Mouse (Mus musculus) T-helper 1 cell (primary cell): ENCODE data around the gene Igfn1.

Experiments used
- in situ Hi-C: fragments of 300-600 bp; cut with MboI, MseI; formaldehyde crosslinking; loops from one replicate; pipeline ENCODE4 v1.15.1; 2025; ENCODE audit warnings: high pct_unique_total_duplicates

Gene Igfn1

DNA sequence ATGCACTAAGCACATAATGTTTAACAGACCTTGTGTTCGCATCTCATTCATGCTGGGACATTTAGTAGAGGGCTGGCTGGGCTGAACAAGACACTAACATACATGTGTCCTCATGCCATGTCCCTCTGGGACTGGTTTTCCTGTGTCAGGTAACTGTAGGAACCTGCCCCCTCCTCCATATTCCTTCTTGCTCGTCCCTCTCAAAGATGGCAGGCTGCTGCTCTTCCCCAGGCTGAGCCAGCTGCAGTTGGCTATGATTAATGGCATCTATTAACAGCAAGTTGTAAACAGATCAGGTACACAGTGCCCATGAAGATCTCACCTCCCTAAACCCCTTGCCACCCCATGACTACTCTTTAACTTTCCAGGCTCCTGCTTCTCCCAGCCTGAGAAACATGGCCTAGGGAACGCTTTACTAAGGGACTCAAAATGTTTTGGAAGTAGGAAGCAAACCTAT is at the start of gene Igfn1:
TSS of gene Igfn1 (minus strand) at position 51 of the 457 bp plus-strand sequence.
- in situ Hi-C loops: no loop called here

DNA sequence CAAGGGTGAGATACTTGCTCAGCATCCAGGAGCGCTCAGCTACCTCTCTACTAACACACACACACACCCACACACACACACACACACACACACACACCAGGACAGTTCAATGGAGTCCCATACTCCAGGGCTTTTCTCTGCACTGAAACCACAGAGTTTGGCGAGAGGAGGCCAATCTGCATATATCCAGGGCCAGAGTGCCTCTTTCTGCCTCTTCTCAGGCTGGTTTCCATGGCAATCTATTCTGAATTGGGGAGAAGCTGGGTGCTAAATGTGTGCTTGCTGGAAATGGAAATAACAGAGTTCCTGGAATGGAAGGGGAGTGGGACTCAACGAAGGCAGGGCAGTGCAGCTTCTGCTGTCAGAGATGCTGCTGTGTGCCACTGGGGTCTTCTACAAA is 49.6 kb upstream of the Igfn1 start:
- in situ Hi-C loops: no loop called here

DNA sequence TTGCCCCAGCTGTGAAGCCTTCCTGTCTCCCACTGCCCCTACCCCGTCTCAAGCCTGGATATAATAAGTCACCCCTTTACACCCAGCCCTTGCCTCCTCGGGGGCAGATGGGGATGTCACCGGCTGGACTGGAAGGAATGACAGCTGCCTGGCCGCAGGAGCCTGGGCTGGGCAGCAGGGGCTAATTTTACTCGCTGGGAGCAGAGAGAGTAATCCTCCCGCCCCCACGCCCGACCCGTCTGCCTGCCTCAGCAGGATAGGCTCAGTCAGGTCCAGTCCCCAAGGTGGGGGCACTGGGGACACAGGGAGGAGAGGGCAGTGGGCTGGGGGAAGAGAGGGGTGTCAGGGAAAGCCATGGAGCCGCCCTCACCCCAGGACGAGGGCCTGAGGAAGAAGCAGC is 46.4 kb upstream of the Igfn1 start, which contains the start of gene Cacna1s:
TSS of gene Cacna1s (plus strand) at position 204 of the 400 bp plus-strand sequence.
- in situ Hi-C loops: no loop called here

DNA sequence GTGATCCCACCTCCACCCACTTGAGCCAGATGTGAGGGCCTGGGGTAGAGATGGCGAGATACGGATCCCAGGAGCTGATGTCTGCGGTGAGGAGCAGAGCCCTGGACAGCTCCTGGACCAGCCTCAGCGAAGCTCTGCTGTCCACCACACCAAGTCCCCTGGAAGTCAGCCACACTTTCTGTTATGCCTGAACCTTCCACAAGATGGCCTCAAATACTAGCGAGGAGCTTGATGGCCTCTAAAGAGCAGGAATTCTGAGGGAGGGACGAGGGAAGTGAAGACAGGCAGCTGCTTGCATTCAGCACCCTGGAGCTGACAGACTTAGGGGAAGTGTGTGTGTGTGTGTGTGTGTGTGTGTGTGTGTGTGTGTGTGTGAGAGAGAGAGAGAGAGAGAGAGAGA is 45.3 kb upstream of the Igfn1 start:
- in situ Hi-C loops: no loop called here

DNA sequence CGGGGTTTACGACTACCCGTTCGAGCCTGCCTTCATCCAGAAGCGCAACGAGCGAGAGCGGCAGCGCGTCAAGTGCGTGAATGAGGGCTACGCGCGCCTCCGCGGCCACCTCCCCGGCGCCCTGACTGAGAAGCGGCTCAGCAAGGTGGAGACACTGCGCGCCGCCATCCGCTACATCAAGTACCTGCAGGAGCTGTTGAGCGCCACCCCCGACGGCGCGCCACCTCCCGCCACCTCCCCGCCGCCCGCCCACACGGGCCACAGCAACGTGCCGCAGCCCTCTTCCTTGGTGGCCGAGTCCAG is 44.8 kb upstream of the Igfn1 start:
- in situ Hi-C loops: no loop called here

DNA sequence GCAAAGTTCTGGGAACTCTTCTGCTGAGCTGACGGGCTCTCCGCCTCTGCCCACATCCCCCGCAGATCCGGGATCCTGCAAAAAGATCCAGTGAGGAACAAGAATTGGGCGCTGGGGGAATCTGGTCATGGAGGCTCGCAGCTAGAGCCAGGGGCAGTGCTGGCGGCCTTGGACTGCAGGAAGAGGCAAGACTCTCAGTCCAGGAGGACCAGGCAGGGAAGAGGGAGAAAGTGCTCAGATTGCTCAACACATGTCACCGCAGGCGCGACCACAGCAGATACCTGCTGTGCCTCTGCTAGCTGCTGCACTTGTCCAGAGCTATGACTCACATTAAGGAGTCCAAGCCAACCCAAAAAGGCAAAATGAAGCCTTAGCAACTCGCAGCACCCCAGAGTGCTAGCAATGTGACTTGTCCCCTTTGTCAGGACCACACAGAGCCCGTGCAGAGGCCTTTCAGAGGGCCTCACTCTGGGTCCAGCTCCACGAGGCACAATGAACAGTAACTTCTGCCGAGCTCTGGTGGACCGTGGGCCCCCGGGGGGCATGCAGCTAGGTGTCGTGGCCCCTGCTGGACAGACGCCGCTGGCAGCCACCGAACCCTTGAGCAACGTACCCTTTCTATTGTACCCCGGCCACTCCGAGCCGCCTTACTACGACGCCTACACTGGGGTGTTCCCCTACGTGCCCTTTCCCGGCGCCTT is 44.3 kb upstream of the Igfn1 start, which contains the start of gene Ascl5:
TSS of gene Ascl5 (plus strand) at position 493 of the 701 bp plus-strand sequence.
- in situ Hi-C loops: no loop called here

DNA sequence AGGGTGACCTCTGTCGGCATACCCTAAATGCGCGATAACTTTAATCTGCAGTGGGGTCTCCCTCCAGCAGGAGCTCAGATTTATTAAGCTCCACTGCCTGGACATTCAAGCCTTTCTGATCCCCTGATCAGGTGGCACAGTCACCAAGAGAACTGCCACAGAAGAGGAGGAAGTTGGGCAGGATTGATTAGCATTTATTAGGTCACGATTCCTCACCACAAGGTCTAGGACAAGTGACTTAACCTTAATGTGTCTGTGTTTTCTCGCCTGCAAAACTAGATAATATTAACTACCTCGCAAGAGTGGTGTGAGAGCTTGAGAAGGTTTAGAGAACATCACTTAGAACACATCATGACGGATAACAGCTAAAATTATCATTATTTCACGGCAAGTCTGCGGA is 41.8 kb upstream of the Igfn1 start:
- in situ Hi-C loops: no loop called here

DNA sequence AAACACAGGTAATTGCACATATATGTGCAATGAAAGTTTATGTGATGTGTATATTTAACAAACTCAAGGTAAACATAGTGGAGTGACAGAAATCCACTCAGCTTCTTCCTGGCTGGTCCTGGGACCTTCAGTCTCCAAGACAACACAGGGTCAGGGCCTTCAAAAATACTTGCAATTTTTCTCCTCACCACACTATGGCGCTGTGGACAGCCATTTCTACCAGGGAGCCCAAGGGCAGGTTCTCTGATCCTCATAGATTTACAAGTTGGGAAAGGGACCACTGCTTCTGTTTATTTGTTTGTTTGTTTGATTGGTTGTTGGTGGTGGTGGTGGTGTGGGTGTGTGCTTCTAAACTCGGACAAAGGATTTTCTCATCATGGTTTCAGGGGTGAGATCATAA is 41.3 kb upstream of the Igfn1 start:
- in situ Hi-C loops: no loop called here

DNA sequence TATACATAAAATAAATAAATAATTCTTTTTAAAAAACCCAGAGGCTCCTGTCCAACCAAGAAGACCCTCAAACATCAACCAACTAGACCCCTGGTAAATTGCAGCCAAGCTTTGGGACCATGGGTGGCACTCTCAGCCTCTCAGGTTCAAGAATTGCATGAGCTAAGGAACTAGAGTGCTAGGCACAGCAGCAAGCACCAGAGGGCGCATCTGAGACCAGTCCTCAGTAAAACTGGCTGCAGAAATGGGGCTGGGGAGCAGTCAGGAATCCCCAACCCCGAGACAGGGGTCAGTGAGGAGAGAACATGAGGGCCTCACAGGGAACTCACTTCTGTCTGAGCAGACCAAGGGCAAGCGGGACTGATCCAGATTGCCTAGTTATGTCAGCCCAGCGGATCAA is 39.6 kb upstream of the Igfn1 start:
- in situ Hi-C loops: no loop called here

DNA sequence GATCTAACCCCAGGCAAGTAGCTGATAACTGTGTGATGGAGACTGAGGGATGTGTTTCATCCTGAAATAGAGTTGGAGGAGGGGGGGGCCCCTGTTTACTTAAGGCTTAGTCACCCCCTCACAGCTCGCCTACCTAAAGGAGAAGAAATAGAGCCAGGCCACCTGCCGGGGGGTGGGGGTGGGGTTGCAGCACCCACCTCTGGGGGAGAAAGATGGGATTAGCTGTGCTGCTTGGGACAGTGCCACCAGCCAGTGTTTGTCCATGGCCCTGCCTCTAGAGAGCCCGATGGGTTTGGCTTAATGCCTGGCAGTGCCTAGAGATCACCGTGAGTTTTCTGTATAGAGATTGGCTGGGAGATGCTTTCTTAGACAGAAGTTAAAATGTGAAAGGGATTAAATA is 34.7 kb upstream of the Igfn1 start:
- in situ Hi-C loops: no loop called here

DNA sequence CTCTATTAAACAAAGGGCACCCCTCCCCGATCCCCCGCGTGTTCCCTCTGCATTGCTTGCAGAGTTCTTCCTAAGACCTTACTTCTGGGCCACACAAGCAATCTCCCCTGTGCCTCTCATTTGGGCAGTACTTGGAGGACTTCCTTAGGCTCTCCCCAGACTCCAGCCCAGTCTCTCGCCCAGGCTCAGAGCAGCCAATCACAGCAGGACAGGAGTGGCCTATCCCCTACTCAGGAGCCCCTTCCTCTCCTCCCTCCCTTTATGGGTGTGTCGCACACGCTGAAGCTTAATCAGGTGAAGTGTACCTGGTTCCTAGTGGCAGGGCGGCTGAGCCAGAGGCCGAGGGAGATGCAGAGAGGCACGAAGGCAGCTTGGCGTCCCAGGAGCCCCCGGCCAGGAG is 34.3 kb upstream of the Igfn1 start:
- in situ Hi-C loops: no loop called here

DNA sequence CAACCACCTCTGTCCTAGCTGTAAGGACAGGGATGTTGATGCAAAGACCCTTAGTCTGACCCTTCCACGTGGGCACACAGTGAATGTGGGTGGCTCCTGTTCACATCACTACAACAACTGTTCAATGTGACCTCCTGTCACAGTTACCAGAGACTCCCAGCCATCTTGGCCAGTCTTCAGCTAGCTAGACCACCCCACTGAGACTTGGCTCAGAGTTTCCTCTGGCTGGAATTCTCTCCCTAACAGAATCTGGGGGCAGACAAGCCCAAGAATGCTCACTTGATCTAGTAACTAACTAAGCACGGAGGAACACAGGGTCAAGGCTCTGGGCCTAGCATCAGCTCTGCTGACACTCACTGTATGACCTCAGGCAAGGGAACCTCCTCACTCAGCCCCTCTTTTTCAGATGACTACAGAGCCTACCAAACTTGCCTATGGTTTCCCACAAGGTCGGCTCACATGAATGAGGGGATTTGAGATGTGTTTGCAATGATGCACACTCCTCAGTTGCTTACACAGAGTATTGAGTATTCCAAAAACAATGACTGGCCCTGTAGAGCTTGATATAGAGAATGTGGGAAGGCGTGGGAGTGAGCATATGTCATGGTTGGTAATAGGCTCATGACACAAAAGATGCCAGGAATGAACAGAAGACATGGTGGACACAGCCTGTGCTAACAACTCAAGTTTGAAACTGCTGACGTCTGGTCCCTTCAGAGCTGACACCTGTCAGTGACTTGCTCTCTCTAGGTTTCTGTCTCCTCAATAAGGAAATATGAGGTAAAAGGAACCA is 32.8 kb upstream of the Igfn1 start:
- in situ Hi-C loops: no loop called here

DNA sequence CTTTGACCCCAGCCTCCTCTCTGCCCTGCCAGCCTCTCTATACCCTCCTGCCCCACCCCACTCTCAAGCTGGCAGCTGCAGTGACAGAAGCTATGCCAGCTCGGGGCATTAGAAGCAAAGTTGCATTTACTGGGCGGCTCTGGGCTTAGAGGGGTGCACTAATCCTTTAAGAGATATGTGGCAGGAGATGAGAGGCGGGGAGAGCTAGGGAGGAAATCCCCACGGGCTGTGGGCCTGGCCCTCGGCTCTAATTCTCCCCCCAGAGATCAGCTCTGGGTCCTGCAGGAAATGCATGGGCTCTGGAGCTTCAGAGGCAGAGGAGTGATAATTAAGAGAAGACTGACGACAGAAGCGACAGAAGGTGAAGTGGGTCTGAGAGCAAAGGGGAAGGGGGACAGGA is 26.8 kb upstream of the Igfn1 start:
- in situ Hi-C loops: no loop called here

DNA sequence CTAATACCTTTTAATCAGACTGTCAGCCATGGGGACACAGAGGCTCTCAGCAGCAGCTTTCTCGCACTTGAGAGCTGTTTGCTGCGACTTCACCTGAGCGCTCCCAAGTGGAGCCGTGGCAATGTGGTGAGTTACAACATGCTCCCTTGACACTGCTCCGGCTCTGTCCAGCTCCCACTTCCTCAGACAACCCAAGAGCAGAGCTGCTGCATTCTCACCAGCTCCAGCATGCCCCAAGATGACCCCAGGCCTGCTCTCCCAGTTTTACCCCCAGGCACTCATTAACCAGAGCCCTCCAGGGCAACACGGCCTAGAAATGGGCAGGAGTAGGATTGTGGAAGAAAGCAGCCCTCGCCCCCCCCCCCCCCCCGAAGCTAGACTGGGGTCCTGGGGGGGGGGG is 25.6 kb upstream of the Igfn1 start:
- in situ Hi-C loops: no loop called here

DNA sequence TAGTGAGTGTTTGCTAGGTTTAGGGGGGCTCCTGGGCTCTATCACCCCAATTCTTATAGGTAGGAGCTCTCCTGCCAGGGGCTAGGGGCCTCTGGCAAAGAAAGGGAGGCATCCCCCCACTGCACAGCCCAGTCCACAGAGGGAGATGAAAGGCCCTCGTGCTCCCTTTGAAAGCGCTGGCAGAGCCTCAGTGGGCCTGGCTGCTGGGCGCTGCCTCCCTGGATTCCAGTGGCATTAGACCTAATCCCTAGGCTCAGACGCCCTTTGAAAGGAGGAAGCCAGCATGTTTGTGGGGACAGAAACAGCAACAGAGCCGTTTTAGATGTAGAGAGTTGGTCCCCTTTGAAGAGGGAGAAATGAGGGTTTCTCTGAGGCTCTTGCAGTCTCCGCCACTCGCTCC is 24.1 kb upstream of the Igfn1 start:
- in situ Hi-C loops: no loop called here

DNA sequence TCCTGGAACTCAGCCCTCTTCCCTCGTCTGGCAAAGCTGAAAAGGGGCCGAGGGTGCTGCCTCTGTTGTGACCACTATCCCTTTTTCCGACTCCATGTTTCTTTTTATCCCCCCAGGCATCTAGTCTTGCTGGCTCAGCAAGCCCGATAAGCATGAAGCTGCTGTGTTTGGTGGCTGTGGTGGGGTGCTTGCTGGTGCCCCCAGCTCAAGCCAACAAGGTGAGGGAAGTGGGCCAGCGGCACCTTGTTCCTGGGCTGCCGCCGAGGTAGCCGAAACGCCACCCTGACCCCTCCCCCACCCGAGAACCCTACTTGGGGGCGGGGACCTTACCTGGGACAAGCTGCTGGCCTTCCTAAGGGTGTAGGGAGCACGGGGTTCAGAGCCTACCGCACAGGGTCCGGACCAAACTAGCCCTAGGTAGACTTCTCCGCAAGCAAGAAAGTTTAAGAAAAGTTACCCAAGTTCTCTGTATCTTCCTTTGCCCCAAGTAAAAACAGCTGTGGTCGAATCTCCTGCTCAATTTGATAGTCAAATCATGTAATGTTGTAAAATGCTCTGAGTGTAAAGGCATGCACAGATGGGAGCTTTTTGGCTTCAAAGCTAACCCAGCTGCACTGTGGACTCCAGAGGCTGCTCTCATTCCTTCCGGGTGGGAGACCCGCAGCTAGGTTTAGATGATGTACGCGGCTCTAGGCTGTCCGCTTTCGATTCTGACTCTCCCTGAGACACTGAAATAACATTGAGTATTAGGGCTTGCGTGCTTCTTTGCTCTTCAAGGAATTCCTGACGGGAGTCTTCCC is 12.4 kb upstream of the Igfn1 start:
- in situ Hi-C loops: no loop called here

DNA sequence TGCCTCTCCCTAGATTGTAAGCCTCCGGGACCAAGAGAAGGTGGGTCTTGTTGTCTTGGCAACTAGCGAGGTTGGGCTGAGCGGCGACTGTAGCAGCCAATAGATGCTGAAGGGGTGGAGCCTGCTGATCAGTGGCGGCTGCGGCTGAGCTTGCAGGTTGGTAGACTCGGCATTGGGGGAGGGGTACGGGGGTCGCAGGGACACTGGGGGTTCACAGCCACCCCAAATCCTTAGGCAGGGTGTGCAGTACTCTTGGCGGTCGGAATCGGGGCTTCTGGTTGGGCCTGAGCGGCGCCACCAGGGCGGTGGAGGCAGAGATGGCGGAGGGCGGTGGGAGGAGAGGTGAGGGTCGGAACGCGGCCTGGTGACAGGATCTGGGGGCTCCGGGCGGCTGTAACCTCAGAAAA is 11.8 kb upstream of the Igfn1 start:
- in situ Hi-C loops: no loop called here

DNA sequence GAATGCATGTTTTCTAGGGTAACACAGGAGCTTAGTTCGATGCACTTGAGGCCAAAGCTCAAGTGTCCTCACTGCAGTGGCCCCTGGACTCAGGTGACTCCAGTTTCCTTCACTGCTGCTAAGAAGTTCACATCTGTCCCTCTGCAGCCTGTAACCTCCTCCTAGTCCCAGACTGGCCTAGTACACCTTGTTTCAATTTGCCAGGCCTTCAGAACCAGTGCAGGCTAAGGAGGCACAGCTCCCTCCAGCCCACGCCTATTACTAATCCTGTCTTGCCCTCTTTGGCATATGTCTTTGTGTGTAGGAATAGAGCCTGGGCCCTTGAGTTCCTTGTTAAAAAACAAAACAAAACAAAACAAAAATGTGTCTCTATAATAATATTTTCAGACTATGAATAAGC is 11.2 kb upstream of the Igfn1 start:
- in situ Hi-C loops: no loop called here

DNA sequence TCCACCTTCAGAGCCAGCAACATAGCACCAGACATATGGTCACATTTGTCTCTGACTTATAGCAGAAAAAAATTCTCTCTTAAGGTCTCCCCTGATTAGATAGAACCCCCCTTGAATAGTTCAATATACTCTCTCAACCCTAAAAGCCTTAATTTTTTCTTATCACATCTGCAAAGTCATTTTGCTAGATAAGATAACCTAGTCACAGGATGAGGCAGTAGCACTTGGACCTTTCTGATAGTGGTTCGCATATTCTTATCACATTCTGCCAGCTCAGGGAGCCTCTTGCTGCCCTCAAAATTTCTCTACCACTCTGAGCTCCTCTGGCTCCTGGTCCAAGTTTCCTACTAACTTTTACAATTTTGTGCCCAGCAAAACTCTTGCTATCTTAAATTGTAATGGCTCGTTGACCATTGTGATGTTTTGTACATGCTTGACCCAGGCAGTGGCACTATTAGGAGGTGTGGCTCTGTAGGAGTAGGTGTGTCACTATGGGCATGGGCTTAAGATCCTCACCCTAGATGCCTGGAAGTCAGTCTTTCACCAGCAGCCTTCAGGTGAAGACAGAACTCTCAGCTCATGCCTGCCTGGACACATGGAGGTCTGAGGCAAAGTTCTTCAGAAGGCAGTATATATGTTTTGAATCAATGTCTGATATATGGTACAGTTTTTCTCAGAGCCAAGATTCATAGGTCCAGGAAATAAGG is 8.8 kb upstream of the Igfn1 start:
- in situ Hi-C loops: no loop called here

DNA sequence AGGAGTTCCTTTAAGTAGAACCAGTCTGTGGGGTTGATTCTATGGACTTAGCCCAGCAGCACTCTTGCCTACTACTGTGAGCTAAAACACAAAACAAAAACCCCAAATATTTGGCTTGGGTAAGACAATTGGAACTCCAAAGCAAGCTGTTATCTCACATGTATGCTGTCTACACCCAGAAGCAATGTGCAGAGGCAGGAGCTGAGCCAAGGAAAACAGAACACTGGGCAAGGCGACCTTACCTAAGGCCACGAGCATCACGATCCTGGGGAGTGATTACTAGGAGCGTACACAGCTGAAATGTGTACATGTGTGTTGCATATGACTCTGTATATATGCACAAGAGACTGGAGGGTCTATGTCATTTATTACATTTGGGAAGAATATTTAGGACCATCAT is 7.4 kb upstream of the Igfn1 start:
- in situ Hi-C loops: no loop called here

DNA sequence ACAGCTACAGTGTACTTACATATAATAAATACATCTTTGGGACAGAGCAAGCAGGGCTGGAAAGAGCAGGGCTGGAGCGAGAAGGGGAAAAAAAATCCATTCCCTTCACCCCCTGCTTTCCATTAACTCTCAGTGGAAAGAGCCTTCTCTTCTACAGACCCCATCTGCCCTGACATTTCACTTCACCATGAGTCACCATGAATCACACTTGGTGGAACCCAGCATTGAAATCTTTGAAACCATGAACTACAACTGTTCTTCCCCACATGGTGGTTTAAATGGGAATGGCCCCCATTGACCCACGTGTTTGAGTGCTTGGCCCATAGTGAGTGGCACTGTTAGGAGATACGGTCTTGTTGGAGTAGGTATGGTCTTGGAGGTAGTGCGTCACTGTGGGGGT is 4.1 kb upstream of the Igfn1 start:
- in situ Hi-C loops: no loop called here

DNA sequence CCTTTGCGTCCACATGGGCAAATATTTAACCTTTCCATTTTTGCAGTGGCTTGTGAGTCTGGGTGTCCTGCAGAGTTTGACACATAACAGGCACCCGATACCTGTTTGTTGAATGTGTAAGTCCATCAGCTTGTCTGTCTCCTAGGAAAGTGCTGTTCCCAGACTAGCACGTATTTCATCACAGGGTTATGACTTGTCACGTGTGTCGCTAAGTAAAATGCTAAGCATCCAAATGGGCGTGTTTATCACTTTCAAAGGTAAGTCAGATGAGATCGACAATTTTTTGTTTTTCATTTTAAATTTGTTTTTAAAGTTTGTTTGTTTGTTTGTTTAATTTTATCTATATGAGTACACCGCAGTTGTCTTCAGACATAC is 2.0 kb upstream of the Igfn1 start:
- in situ Hi-C loops: no loop called here
